Mouse (Mus musculus) intestine, embryonic 16.5 days (tissue): ENCODE data around the gene Ugt1a9. TPM values are rescaled to one million over a fixed set of nuclear protein-coding genes. Genes with fewer than 3 reads are reported as not detected.
A peak's percentile ranks its signal among the peaks of the same experiment; 100 is the strongest.
"Not testable (repeated sequence)": the region's sequence is repeated elsewhere in the genome, so short reads cannot be mapped to it uniquely, and the experiment has no call there.

Source experiments
- ATAC-seq: fragments of 200-750 bp; cut with Nextera tagmentation; 2 replicates; pipeline ENCODE4 v1.8.0; 2017; ENCODE audit warnings: moderate TSS enrichment, moderate library complexity
- H3K27ac ChIP-seq: fragments of 300-500 bp; sonication (generic); 2 replicates; pipeline ENCODE4 v1.5.1; 2014; ENCODE audit warnings: mild to moderate bottlenecking, low read length
- H3K27me3 ChIP-seq: fragments of 300-500 bp; sonication (generic); replicated peaks from 2 replicates; pipeline ENCODE4 v1.6.1; 2014; ENCODE audit warnings: low read length, control low read depth, mixed read lengths; ENCODE audit not compliant: control insufficient read depth, insufficient read depth
- H3K36me3 ChIP-seq: fragments of 300-500 bp; sonication (generic); 2 replicates; pipeline ENCODE4 v1.6.1; 2014; ENCODE audit warnings: low read length, control low read depth; ENCODE audit not compliant: control insufficient read depth, insufficient read depth
- H3K4me1 ChIP-seq: fragments of 300-500 bp; sonication (generic); 2 replicates; pipeline ENCODE4 v1.6.1; 2014; ENCODE audit warnings: low read length, control low read depth, mixed read lengths; ENCODE audit not compliant: control insufficient read depth, insufficient read depth
- H3K4me2 ChIP-seq: fragments of 300-500 bp; sonication (generic); 2 replicates; pipeline ENCODE4 v1.6.1; 2014; ENCODE audit warnings: low read depth, low read length, control low read depth
- H3K4me3 ChIP-seq: fragments of 300-500 bp; sonication (generic); 2 replicates; pipeline ENCODE4 v1.5.1; 2014; ENCODE audit warnings: mild to moderate bottlenecking, low read length
- H3K9ac ChIP-seq: fragments of 300-500 bp; sonication (generic); 2 replicates; pipeline ENCODE4 v1.6.1; 2014; ENCODE audit warnings: low read depth, low read length
- H3K9me3 ChIP-seq: fragments of 300-500 bp; sonication (generic); 2 replicates; pipeline ENCODE4 v1.6.1; 2016; ENCODE audit warnings: low read length, control low read depth; ENCODE audit not compliant: control insufficient read depth
- WGBS: fragments of 180-500 bp; shearing (Covaris S2); extraction: QIAGEN DNeasy Blood & Tissue Kit; methylation state at CpG from one replicate; pipeline ENCODE4 v1.1.7; 2014; 5-methylcytosine and 5-hydroxymethylcytosine counted together
- polyA plus RNA-seq: library from polyadenylated mRNA; unstranded; fragments of >200 nt; fragmentation: Nextera tagmentation; extraction: Ambion mirVana; gene quantifications from 2 replicates; pipeline ENCODE4 v1.2.1, GENCODE M21; 2015

Ugt1a9 gene
- polyA plus RNA-seq, 1 experiment from 2014 or later: 17.8 TPM

DNA sequence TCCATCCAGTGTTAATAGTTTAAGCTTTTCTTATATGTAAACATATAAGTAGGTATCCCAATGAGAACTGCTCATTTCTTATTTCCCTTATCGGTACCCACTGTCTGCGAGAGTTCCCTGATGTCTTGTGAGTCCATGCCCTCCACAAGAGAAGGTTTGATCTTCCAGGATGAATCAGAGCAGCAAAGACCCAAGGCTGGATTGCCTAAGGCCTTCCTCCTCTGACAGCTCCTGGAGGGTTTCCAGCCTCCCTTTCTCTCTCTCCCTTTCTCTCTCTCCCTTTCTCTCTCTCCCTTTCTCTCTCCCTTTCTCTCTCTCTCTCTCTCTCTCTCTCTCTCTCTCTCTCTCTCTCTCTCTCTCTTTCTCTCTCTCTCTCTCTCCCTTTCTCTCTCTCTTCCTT is 58.5 kb downstream of the Ugt1a9 start:
- not testable (repeated sequence) for ATAC-seq

GRCm38 (mm10) chr1:88130223-88130622 is 59.6 kb downstream of the Ugt1a9 start:
- H3K27ac ChIP-seq, H3K36me3 ChIP-seq, H3K4me3 ChIP-seq, H3K27me3 ChIP-seq, H3K9me3 ChIP-seq, H3K4me2 ChIP-seq, H3K9ac ChIP-seq: not testable (repeated sequence)
- 69% methylated on average over 1 of the region's 1 CpGs for WGBS
- ATAC-seq: peak; percentile 66; the same call in 1 of the 2 replicates
- H3K4me1 ChIP-seq: peaks cover 11% of the 10 kb centered on the region; the same call in 1 of the 2 replicates

More for the DNA sequence above, 58.5 kb downstream of the Ugt1a9 start:
- WGBS: 77% methylated on average over 2 of the region's 2 CpGs
- H3K4me1 ChIP-seq, H3K9me3 ChIP-seq, H3K4me2 ChIP-seq, H3K4me3 ChIP-seq, H3K36me3 ChIP-seq, H3K27ac ChIP-seq, H3K27me3 ChIP-seq, H3K9ac ChIP-seq: not testable (repeated sequence)

DNA sequence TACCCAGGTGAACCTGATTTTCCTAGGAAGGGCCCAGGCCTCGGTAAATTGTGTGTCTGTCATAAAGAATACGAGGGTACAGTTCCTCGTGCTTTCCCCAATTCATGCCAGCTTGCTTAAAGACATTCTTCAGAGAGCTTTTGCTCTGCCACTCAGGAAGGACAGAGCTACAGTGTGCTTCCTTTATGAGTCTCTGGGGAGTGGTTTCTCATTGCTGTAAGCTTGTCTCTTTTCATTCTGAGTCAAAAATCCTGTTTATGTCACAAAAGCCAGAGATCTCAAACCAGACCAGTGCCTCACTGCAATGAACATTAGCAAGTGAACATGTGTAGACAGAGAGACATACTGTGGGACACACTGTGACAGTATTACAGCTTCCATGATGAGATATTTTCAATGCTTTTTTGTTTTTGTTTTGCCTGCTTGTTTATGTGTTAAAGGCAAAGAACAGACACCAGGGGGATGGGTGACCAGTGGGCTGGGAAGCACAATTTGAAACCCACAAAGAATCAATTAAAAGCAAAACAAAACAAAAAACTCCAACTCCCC is 63.4 kb downstream of the Ugt1a9 start:
- no peak overlapping the region for H3K4me3 ChIP-seq
- H3K27ac ChIP-seq: peak overlapping the region; percentile 5
- H3K27me3 ChIP-seq: no peaks in the 10 kb centered on the region
- H3K36me3 ChIP-seq: no peaks in the 10 kb centered on the region
- H3K4me2 ChIP-seq: no peak overlapping the region
- ATAC-seq: no peak
- peaks cover 11% of the 10 kb centered on the region; the same call in 1 of the 2 replicates for H3K4me1 ChIP-seq
- WGBS: 43% methylated on average over 3 of the region's 3 CpGs
- no peak overlapping the region for H3K9ac ChIP-seq
- H3K9me3 ChIP-seq: no peaks in the 10 kb centered on the region

DNA sequence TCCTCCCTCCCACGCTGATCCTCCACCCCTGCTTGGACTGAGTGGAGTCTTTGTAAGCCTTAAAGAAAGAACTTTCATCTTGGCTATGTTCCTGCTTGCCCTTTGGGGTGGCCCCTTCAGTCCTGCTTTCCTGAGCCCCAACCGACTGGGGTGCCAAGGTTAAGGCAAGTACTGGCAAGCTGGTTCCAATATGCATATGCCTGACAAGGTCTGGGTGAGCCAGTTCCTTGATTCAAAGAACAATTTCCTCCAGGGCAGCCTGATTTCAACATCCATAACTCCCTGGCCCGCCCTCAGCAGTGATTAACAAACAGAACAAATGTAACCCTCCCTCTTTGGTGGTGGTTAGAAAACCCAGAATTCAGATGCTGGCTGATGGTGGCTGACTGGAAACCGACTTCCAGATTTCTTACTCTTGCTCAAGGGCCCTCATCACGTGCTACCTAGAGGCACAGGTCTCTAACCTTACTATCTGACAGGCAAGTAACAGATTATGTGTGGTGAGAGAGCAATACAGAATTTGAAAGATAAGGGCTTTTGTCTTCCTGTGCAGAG is 63.9 kb downstream of the Ugt1a9 start, which contains the start of gene Ugt1a6a:
Gene Ugt1a6a (plus strand): TSS at position 353 of the 555 bp plus-strand sequence.
- H3K4me3 ChIP-seq, H3K27me3 ChIP-seq, H3K9ac ChIP-seq, H3K36me3 ChIP-seq, H3K9me3 ChIP-seq, H3K4me2 ChIP-seq: not testable (repeated sequence)
- peak within 1 kb of the TSS; percentile 5 for H3K27ac ChIP-seq
- peaks cover 11% of the 10 kb centered on the region; the same call in 1 of the 2 replicates for H3K4me1 ChIP-seq
- ATAC-seq: peak; percentile 41
- WGBS: 34% methylated on average over 5 of the region's 5 CpGs

GRCm38 (mm10) chr1:88135229-88135904 is 64.8 kb downstream of the Ugt1a9 start:
- H3K9ac ChIP-seq, H3K4me2 ChIP-seq, H3K4me3 ChIP-seq, ATAC-seq, H3K27ac ChIP-seq, H3K9me3 ChIP-seq, H3K36me3 ChIP-seq, H3K27me3 ChIP-seq: not testable (repeated sequence)
- WGBS: 86% methylated on average over 5 of the region's 6 CpGs
- H3K4me1 ChIP-seq: peaks cover 11% of the 10 kb centered on the region; the same call in 1 of the 2 replicates

- ATAC-seq: no peak
- H3K27ac ChIP-seq: no peak overlapping the region
- 69% methylated on average over 2 of the region's 2 CpGs for WGBS
These were observed 66.0 kb downstream of the Ugt1a9 start for GRCm38 (mm10) chr1:88136646-88137045.

GRCm38 (mm10) chr1:88137264-88137663 is 66.7 kb downstream of the Ugt1a9 start:
- no peaks in the 10 kb centered on the region for H3K27me3 ChIP-seq
- H3K36me3 ChIP-seq: no peaks in the 10 kb centered on the region
- H3K4me2 ChIP-seq: no peak overlapping the region
- no peak overlapping the region for H3K4me3 ChIP-seq
- no peaks in the 10 kb centered on the region for H3K9me3 ChIP-seq
- WGBS: 69% methylated on average over 3 of the region's 3 CpGs
- peaks cover 11% of the 10 kb centered on the region; the same call in 1 of the 2 replicates for H3K4me1 ChIP-seq
- H3K9ac ChIP-seq: no peak overlapping the region
- no peak overlapping the region for H3K27ac ChIP-seq
- ATAC-seq: no peak

More at GRCm38 (mm10) chr1:88136646-88137045, 66.0 kb downstream of the Ugt1a9 start:
- Histone ChIP-seq H3K9ac (no peak overlapping the region), H3K4me2 (no peak overlapping the region), H3K36me3 (no peaks in the 10 kb centered on the region), H3K9me3 (no peaks in the 10 kb centered on the region), H3K4me1 (peaks cover 11% of the 10 kb centered on the region; the same call in 1 of the 2 replicates), H3K27me3 (no peaks in the 10 kb centered on the region), H3K4me3 (no peak overlapping the region)

DNA sequence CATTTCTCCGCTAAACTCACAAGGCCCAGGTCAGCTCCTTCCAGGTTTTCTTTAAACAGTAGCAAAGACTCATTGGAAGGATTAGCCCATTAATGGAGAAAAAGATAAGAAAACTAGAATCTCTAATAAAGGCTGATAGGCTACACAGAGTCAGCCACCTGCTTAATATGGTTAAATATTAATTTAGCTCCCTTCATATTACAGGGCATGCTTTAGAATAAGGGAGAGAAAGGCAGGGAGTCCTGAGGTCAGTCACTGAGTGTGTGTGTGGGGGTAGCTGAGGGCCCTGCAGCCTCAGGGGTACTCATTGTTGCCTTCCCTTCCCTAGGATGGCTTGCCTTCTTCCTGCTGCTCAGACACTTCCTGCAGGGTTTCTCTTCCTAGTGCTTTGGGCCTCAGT is 67.5 kb downstream of the Ugt1a9 start:
- no peaks in the 10 kb centered on the region for H3K36me3 ChIP-seq
- H3K9me3 ChIP-seq: no peaks in the 10 kb centered on the region
- H3K4me2 ChIP-seq: no peak overlapping the region
- H3K27me3 ChIP-seq: no peaks in the 10 kb centered on the region
- no peak overlapping the region for H3K4me3 ChIP-seq
- peaks cover 11% of the 10 kb centered on the region; the same call in 1 of the 2 replicates for H3K4me1 ChIP-seq
- no peak overlapping the region for H3K9ac ChIP-seq
- WGBS: 68% methylated on average over 1 of the region's 1 CpGs
- ATAC-seq: peak; percentile 60
- no peak overlapping the region for H3K27ac ChIP-seq

- not testable (repeated sequence) for H3K27ac ChIP-seq, H3K9ac ChIP-seq, H3K4me1 ChIP-seq, H3K36me3 ChIP-seq, H3K4me2 ChIP-seq, H3K4me3 ChIP-seq, H3K27me3 ChIP-seq, H3K9me3 ChIP-seq
- peak; percentile 82 for ATAC-seq
- 33% methylated on average over 1 of the region's 1 CpGs for WGBS
These were observed 69.9 kb downstream of the Ugt1a9 start for GRCm38 (mm10) chr1:88140492-88140891.
